Mouse (Mus musculus): ENCODE results near the gene Btbd8.

Btbd8 gene

DNA sequence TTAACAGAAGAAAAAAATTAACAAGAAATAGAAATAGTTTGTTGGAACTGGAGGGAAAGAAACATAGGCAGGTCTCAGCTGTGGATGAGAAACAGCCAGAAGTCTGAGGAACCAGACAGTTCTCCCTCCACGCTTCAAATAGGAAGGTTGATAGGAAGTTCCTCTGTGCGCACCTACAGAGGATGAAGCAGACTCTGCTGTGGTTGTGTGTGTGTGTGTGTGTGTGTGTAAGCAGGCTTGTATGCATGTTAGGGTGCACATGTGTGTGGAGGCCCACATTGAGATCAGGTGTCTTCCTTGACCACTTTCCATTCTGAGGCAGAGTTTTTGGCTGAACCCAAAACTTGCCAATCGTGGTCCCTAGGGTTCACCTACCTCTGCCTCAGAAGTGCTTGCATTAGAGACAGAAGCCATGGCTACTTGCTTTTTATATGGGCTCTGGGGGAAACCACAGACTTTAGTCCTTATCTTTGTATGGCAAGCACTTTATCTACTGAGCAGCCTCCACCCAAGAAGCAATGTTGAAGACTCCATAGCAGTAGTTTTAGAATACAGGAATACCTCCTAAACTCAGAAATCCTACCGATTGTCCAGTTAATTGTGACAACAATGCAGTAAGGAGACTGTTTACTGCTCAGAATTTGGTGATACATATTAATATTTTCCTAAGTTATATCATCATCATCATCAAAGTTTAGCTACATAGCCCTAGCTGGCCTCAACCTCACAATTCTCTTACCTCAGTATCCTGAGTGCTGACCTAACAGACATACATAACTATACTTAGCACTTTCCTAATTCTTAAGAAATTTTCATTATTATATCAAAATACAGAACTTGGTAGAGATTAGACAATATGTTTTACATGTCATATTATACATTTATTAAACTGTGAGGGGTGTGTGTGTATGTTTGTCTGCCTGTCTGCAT, 24.6 kb downstream of the Btbd8 start:
- no peak for DNase-seq

- DNase-seq = no peak
Observed at GRCm38 (mm10) chr5:107466501-107466900, 28.7 kb downstream of the Btbd8 start.

DNA sequence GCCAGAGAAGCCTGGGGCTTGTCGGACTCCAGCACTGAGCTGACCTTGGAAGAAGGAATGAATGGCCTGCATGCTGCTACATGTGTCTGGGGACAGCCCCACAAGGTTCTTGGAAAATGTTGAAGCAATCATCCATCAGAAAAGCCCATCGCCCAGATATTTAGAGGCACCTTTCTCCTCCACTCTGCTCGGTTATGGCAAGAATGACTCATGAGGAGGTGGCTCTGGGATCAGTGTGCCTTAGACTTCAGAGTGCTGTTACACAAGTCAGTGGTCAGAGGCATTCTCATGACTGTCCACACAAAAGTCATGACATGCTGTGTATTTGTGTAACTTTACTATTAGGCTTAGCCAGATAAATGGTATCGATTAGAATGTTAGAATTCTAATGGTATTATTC, 29.3 kb downstream of the Btbd8 start:
- DNase-seq = no peak

- no peak for DNase-seq
Observed at GRCm38 (mm10) chr5:107470600-107471329, 33.0 kb downstream of the Btbd8 start.

DNA sequence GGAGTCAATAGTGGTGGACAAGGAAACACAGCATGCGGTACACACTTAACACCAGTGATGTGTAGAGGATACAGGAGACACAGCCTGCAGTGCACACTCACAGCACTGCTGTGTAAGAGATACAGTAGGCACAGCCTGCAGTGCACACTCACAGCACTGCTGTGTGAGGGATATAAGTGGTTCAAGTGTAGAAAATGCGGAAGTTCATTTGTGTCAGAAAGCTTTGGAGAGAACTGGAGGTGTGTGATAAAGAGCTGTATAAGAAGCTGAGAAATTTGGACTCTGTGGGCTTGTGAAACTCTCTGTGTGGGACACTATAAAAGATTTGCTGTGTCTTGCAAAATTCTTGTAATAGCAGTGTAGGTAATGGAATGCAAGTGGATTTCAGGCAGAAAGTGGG, 42.4 kb downstream of the Btbd8 start:
- DNase-seq = no peak

GRCm38 (mm10) chr5:107488996-107489395, 51.2 kb downstream of the Btbd8 start:
- DNase-seq = no peak

- no peak for DNase-seq
Observed at GRCm38 (mm10) chr5:107491036-107491435, 53.2 kb downstream of the Btbd8 start.

- no peak for DNase-seq
Observed at GRCm38 (mm10) chr5:107492471-107492870, 54.7 kb downstream of the Btbd8 start.

- DNase-seq = no peak
Observed at GRCm38 (mm10) chr5:107494759-107495158, 57.0 kb downstream of the Btbd8 start.

GRCm38 (mm10) chr5:107496047-107496446, 58.2 kb downstream of the Btbd8 start:
- DNase-seq = peak; percentile 80

DNA sequence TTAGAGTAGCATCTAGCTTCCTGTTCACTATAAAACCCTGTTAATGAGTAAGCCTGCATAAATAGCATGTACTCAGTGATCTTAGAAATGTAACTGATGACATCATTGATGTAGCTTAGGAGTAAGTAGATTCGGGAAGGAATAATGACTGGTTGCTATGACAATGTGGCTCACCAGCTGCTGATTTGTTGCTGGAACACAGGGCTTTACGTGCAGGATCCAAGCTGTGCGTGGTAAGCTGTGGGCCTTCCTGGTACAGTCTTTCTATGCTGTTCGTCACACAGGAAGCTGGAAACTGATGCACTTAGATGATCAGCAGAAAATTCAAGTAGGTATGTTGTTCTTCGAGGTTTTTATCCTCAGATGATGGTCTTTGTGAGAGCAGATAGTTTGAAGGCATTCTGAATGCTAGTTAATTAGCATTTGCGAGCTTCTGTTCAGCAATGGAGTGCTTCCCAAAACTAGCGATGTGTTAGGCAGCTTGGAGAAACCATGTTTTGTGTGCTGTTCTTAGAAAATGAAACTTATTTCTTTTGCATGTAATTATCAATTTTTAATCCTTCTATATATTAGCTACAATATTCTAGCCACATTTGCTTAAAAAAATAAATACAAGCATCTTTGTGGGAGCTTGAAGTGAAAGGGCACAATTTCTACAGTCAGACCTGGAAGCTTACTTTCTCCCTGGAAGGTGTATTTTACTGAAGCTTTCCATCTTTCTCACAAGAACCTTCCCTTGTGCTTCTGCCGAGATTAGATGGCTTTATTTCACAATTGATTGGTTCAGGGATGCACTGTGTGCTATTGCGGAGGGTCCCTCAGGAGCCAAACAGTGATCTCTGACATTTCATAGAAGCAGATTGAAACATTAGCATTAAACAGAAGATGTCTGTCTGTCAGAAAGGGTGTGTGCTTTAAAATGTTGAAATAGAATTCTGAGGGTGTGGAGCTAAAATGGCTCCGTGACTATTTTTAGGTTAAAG, 60.0 kb downstream of the Btbd8 start:
- DNase-seq = peak; percentile 55

- peak; percentile 44 for DNase-seq
Observed at GRCm38 (mm10) chr5:107498806-107499310, 61.1 kb downstream of the Btbd8 start.

- peak; percentile 65 for DNase-seq
Observed at GRCm38 (mm10) chr5:107499891-107500535, 62.2 kb downstream of the Btbd8 start.

DNA sequence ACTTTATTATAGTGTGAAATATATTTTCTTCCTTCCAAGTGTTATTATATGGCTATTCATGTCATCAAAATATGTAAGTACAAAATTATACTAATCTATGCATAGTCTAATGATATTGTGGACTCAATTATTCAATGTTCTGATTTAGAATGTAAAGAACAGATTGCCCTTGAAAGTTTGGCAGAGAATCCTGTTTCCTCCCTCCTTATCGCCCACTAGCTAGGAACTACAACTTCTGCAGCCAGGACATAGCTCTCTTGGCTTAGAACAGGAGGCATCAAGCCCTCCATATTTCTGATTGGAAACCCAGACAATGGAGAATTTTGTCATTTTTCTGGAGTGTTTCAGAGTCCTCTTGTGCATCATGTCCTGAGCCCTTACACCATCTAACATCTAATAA, 62.9 kb downstream of the Btbd8 start:
- DNase-seq = no peak

DNA sequence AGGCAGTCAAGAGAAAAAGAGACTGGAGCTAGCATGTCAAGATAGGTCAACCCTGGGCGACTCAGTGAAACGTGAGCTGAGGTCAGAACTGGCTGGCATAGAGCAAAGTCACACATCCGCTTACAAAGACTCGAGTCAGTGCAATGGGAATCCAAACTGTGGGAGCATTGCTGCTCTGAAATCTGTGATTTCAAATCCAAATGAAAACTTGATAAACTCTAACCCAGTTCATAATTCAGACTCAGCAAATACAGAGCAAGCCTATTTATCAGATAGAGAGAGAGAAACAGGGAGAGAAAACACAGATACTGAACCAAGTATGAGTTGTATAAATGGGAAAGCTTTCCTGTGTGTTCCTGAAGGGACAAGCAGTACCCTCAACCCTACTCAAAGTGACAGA, 69.5 kb downstream of the Btbd8 start, which contains the start of gene Gm42669:
Gene Gm42669 (plus strand): TSS at position 301 of the 400 bp plus-strand sequence.
- no peak for DNase-seq

- no peak for DNase-seq
Observed at GRCm38 (mm10) chr5:107510503-107510902, 72.7 kb downstream of the Btbd8 start.

- no peak for DNase-seq
Observed at GRCm38 (mm10) chr5:107511326-107511725, 73.5 kb downstream of the Btbd8 start.

- DNase-seq = peak; percentile 58
Observed at GRCm38 (mm10) chr5:107513583-107513982, 75.8 kb downstream of the Btbd8 start.

GRCm38 (mm10) chr5:107515453-107515852, 77.7 kb downstream of the Btbd8 start:
- DNase-seq = no peak

DNA sequence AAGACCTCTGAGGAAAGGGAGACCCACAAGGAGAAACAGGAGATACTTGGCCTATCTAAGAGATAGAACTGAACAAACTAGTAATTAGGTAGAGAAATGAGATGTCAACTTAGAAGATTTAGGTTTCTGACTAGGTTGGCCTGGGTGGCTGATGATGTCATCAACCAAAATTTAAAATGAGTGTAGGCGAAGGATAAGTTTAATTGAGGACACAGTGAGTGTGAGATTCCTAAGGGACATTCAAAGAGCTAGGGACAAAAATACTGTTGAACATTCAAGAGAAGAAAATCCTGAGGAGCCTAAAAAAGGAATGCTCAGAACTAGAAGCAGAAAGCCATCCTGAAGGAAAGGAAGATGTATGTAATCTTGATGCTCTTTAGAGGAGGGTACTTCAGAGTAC, 78.3 kb downstream of the Btbd8 start:
- DNase-seq = no peak

- no peak for DNase-seq
Observed at GRCm38 (mm10) chr5:107518602-107519001, 80.8 kb downstream of the Btbd8 start.

- DNase-seq = no peak
Observed at GRCm38 (mm10) chr5:107521386-107521785, 83.6 kb downstream of the Btbd8 start.

Data from cerebellum, adult 8-10 months (tissue).